Mouse (Mus musculus): ENCODE measurements around the gene Pik3c2a.
"Not testable (repeated sequence)": the region's sequence is repeated elsewhere in the genome, so short reads cannot be mapped to it uniquely, and the experiment has no call there.

DNA sequence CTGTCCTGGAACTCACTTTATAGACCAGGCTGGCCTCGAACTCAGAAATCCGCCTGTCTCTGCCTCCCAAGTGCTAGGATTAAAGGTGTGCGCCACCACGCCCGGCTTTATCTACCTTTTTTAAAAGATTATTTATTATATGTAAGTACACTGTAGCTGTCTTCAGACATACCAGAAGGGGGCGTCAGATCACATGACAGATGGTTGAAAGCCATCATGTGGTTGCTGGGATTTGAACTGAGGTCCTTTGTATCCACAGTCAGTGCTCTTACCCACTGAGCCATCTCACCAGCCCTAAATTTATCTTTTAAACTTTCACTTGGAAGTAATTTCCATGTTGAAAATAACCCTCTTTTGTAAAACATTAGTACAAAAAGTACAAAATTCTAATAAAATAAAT lies 64.1 kb downstream of the Pik3c2a start:
- not testable (repeated sequence) for TF ChIP-seq CTCF, EP300 (IDR thresholded peaks at IDR 0.05; ENCODE audit: low read depth)
